Mouse (Mus musculus): Measurements from ENCODE around the gene Adgrg3. TPM values are rescaled to one million over a fixed set of nuclear protein-coding genes. Genes with fewer than 3 reads are reported as not detected.

Gene Adgrg3
- 2.7 and 3.8 TPM in 2 replicates for polyA plus RNA-seq (2014; fragmentation: Nextera tagmentation; extraction: Ambion mirVana)

GRCm38 (mm10) chr8:95017451-95017850, at the start of gene Adgrg3:
Gene Adgrg3 (plus strand): TSS chr8:95017692.
- Histone ChIP-seq H3K4me1 (ENCODE audit: control insufficient read depth, insufficient read depth, low read length) (no peaks in the 10 kb centered on the region), H3K27me3 (ENCODE audit: control insufficient read depth, insufficient read depth, low read length) (no peaks in the 10 kb centered on the region), H3K4me3 (ENCODE audit: low read depth, low read length) (no peak within 1 kb of the TSS), H3K27ac (replicated peaks; ENCODE audit: low read depth, low read length) (no peak within 1 kb of the TSS), H3K9ac (ENCODE audit: low read length) (no peak within 1 kb of the TSS), H3K9me3 (ENCODE audit: control insufficient read depth, low read length) (no peaks in the 10 kb centered on the region), H3K36me3 (ENCODE audit: control insufficient read depth, insufficient read depth, low read length) (no peaks in the 10 kb centered on the region), H3K4me2 (ENCODE audit: low read depth, severe bottlenecking) (no peak within 1 kb of the TSS)
- 76% methylated on average over 11 of the region's 11 CpGs for WGBS
- ATAC-seq (ENCODE audit: insufficient number of reproducible peaks, low FRiP score, low TSS enrichment, low read depth) = no peak
- DNase-seq (ENCODE audit: low spot score) = no peak

GRCm38 (mm10) chr8:94973270-94973669, 44.2 kb upstream of the Adgrg3 start:
- Histone ChIP-seq H3K4me3 (ENCODE audit: low read depth, low read length) (no peak overlapping the region), H3K27ac (replicated peaks; ENCODE audit: low read depth, low read length) (no peak overlapping the region), H3K4me1 (ENCODE audit: control insufficient read depth, insufficient read depth, low read length) (peaks cover 14% of the 10 kb centered on the region), H3K4me2 (ENCODE audit: low read depth, severe bottlenecking) (no peak overlapping the region), H3K9me3 (ENCODE audit: control insufficient read depth, low read length) (no peaks in the 10 kb centered on the region), H3K9ac (ENCODE audit: low read length) (no peak overlapping the region), H3K27me3 (ENCODE audit: control insufficient read depth, insufficient read depth, low read length) (peaks cover 6% of the 10 kb centered on the region; the same call in 1 of the 2 replicates), H3K36me3 (ENCODE audit: control insufficient read depth, insufficient read depth, low read length) (no peaks in the 10 kb centered on the region)
- no peak for DNase-seq (ENCODE audit: low spot score)
- ATAC-seq (ENCODE audit: insufficient number of reproducible peaks, low FRiP score, low TSS enrichment, low read depth) = no peak
- WGBS = 89% methylated on average over 9 of the region's 9 CpGs

DNA sequence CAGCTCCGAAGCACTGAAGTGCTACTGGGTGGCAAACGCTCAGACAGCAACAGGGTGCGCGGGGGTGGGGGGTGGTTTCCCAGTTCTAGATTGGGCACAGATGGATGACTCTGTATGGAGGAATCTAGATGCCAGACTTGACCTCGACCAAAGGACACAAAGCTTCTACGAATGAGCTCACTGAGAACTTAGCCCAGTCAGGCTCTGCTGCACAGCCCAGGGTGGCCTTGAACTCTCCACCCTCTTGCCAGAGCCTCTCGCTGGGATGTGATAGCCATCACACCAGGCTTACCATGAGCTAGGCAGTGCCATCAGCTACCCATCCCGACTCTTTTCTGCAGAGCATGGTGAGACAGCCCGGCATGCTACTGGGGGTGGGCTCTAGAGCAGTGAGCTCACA, 43.7 kb upstream of the Adgrg3 start:
- Histone ChIP-seq H3K4me3 (ENCODE audit: low read depth, low read length) (no peak overlapping the region), H3K9ac (ENCODE audit: low read length) (no peak overlapping the region), H3K27ac (replicated peaks; ENCODE audit: low read depth, low read length) (no peak overlapping the region), H3K4me2 (ENCODE audit: low read depth, severe bottlenecking) (no peak overlapping the region), H3K36me3 (ENCODE audit: control insufficient read depth, insufficient read depth, low read length) (no peaks in the 10 kb centered on the region), H3K27me3 (ENCODE audit: control insufficient read depth, insufficient read depth, low read length) (peaks cover 6% of the 10 kb centered on the region; the same call in 1 of the 2 replicates), H3K4me1 (ENCODE audit: control insufficient read depth, insufficient read depth, low read length) (peaks cover 14% of the 10 kb centered on the region), H3K9me3 (ENCODE audit: control insufficient read depth, low read length) (no peaks in the 10 kb centered on the region)
- DNase-seq (ENCODE audit: low spot score) (no peak), ATAC-seq (ENCODE audit: insufficient number of reproducible peaks, low FRiP score, low TSS enrichment, low read depth) (no peak)
- WGBS = 86% methylated on average over 9 of the region's 9 CpGs

DNA sequence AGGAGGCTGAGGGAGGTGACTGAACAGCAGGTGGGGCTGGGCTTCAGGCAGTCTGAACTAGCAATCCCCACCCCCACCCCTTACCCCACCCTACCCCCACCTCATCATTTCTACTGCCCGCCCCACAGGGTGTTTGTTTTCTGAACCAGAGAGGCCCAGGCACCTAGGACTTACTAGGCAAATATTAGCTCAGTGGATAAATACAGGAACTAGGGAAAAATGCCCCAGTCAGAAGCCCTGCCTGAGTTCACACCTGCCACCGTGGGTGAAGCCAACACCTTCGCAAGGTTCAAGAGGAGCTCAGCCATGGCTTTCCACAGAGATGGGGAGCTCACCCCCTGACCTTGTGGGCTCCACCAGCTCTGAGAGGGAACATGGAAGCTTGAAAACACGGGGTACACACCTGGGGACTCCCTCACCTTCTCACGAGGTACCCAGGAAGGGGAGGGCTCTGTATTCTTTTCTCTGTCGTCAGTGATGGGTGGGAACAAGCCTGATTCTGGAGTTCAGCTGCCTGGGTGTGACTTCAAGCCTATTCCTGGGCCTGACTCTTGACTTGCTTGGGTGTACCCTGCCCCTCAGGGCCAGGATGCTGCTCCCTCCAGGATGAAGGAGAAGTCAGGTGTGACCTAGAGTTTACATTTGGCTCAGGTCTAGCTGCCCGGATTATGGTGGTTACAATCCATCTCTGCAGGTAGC, 42.9 kb upstream of the Adgrg3 start, which contains the start of gene Adgrg1:
TSS of gene Adgrg1 (plus strand) at position 285 of the 699 bp plus-strand sequence.
- Histone ChIP-seq H3K9me3 (ENCODE audit: control insufficient read depth, low read length) (no peaks in the 10 kb centered on the region), H3K4me3 (ENCODE audit: low read depth, low read length) (no peak within 1 kb of the TSS), H3K4me2 (ENCODE audit: low read depth, severe bottlenecking) (no peak within 1 kb of the TSS), H3K9ac (ENCODE audit: low read length) (no peak within 1 kb of the TSS), H3K27me3 (ENCODE audit: control insufficient read depth, insufficient read depth, low read length) (peaks cover 8% of the 10 kb centered on the region; the same call in 1 of the 2 replicates), H3K36me3 (ENCODE audit: control insufficient read depth, insufficient read depth, low read length) (no peaks in the 10 kb centered on the region), H3K4me1 (ENCODE audit: control insufficient read depth, insufficient read depth, low read length) (peaks cover 14% of the 10 kb centered on the region), H3K27ac (replicated peaks; ENCODE audit: low read depth, low read length) (no peak within 1 kb of the TSS)
- ATAC-seq (ENCODE audit: insufficient number of reproducible peaks, low FRiP score, low TSS enrichment, low read depth) (no peak), DNase-seq (ENCODE audit: low spot score) (no peak)
- WGBS = 49% methylated on average over 7 of the region's 7 CpGs

DNA sequence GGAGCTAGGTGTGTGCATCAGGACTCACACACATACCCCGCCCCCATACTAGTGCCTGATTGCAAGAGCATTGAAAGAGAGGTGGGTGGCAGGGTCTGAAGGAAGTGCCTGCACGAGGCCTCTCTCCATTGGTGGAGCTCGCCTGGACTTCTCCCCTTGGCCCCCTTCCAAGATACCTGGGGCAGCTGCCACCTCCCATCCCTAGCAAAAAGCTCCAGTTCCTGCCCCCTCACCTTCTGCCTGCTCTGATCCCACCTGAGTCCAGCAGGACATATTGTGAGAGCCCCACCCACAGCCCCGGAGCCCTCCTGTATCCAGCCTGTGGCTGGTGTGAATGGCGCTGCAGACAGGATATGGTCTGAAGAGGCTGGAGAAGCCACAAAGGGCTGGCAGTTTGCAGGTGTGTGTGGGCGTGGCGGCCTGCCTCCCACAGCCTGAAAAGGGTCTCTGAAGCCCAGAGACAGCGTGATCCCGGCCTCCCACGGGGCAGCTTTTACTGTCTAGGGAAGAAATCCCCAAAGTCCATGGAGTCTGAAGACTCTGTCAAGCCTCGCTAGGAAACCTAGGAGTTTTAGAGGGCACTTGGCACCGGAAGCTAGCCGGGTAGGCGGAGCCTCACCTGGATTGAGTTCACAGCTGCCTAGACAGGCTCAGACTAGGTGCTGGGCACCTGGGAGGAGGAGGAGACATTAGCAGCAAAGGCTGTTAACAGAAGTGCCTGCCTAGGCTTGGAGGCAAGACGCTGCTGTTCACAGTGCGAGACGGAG, 40.7 kb upstream of the Adgrg3 start:
- H3K4me3 ChIP-seq (ENCODE audit: low read depth, low read length) = peak overlapping the region; percentile 14; the same call in 1 of the 2 replicates
- H3K36me3 ChIP-seq (ENCODE audit: control insufficient read depth, insufficient read depth, low read length) = no peaks in the 10 kb centered on the region
- peak overlapping the region; percentile 42 for H3K4me2 ChIP-seq (ENCODE audit: low read depth, severe bottlenecking)
- no peak for DNase-seq (ENCODE audit: low spot score)
- no peak overlapping the region for H3K27ac ChIP-seq (replicated peaks; ENCODE audit: low read depth, low read length)
- no peaks in the 10 kb centered on the region for H3K9me3 ChIP-seq (ENCODE audit: control insufficient read depth, low read length)
- H3K27me3 ChIP-seq (ENCODE audit: control insufficient read depth, insufficient read depth, low read length) = peaks cover 8% of the 10 kb centered on the region; the same call in 1 of the 2 replicates
- ATAC-seq (ENCODE audit: insufficient number of reproducible peaks, low FRiP score, low TSS enrichment, low read depth) = no peak
- peaks cover 14% of the 10 kb centered on the region for H3K4me1 ChIP-seq (ENCODE audit: control insufficient read depth, insufficient read depth, low read length)
- H3K9ac ChIP-seq (ENCODE audit: low read length) = no peak overlapping the region
- WGBS = 11% methylated on average over 17 of the region's 17 CpGs

GRCm38 (mm10) chr8:94978131-94978530, 39.4 kb upstream of the Adgrg3 start:
- Histone ChIP-seq H3K36me3 (ENCODE audit: control insufficient read depth, insufficient read depth, low read length) (no peaks in the 10 kb centered on the region), H3K4me2 (ENCODE audit: low read depth, severe bottlenecking) (0 out of 2 replicates have a peak overlapping the region, but pooled peaks have one; percentile 42), H3K9me3 (ENCODE audit: control insufficient read depth, low read length) (no peaks in the 10 kb centered on the region), H3K4me1 (ENCODE audit: control insufficient read depth, insufficient read depth, low read length) (peaks cover 14% of the 10 kb centered on the region), H3K4me3 (ENCODE audit: low read depth, low read length) (no peak overlapping the region), H3K27ac (replicated peaks; ENCODE audit: low read depth, low read length) (no peak overlapping the region), H3K9ac (ENCODE audit: low read length) (no peak overlapping the region), H3K27me3 (ENCODE audit: control insufficient read depth, insufficient read depth, low read length) (peaks cover 8% of the 10 kb centered on the region; the same call in 1 of the 2 replicates)
- no peak for DNase-seq (ENCODE audit: low spot score)
- WGBS = 37% methylated on average over 9 of the region's 9 CpGs
- ATAC-seq (ENCODE audit: insufficient number of reproducible peaks, low FRiP score, low TSS enrichment, low read depth) = no peak

DNA sequence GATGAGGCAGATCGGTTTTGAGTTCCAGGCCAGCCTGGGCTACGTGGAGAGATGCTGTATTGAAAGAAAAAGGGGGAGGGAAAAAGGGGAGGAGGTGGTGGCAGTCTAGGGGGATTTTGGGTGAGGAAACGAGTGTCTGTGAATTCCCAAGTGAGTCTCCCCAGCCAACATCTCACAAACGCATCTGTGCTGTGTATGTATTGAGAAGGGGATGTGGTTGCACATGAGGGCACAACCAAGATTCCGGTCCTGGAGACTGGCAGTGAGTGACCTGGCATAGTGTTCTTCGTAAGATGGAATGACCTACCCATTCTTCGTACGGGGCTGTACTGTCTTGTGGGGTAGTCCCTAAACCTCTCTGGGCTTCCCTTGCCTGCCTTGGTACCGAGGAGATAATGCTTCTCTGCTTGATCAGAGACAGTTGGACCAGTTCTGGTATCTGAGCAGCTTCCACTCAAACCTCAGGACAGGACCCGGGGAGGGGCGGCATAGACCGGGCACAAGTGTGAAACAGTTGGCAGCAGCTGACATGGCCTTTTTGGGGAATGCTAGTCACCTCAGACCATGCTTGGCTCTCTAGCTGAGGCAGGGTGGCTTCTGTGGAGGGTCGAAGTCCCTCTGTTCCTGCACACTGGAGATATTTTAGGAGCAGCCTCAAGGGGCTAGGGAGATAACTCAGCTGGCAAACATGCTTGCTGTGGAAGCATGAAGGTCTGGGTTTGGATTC, 38.7 kb upstream of the Adgrg3 start:
- Histone ChIP-seq H3K36me3 (ENCODE audit: control insufficient read depth, insufficient read depth, low read length) (no peaks in the 10 kb centered on the region), H3K27ac (replicated peaks; ENCODE audit: low read depth, low read length) (no peak overlapping the region), H3K9me3 (ENCODE audit: control insufficient read depth, low read length) (no peaks in the 10 kb centered on the region), H3K9ac (ENCODE audit: low read length) (no peak overlapping the region), H3K4me2 (ENCODE audit: low read depth, severe bottlenecking) (no peak overlapping the region), H3K27me3 (ENCODE audit: control insufficient read depth, insufficient read depth, low read length) (peaks cover 8% of the 10 kb centered on the region; the same call in 1 of the 2 replicates), H3K4me3 (ENCODE audit: low read depth, low read length) (no peak overlapping the region), H3K4me1 (ENCODE audit: control insufficient read depth, insufficient read depth, low read length) (peaks cover 16% of the 10 kb centered on the region)
- ATAC-seq (ENCODE audit: insufficient number of reproducible peaks, low FRiP score, low TSS enrichment, low read depth) (no peak), DNase-seq (ENCODE audit: low spot score) (no peak)
- WGBS = 73% methylated on average over 13 of the region's 13 CpGs

GRCm38 (mm10) chr8:94980176-94980575, 37.3 kb upstream of the Adgrg3 start:
- Histone ChIP-seq H3K9me3 (ENCODE audit: control insufficient read depth, low read length) (no peaks in the 10 kb centered on the region), H3K9ac (ENCODE audit: low read length) (no peak overlapping the region), H3K4me1 (ENCODE audit: control insufficient read depth, insufficient read depth, low read length) (peaks cover 19% of the 10 kb centered on the region), H3K36me3 (ENCODE audit: control insufficient read depth, insufficient read depth, low read length) (no peaks in the 10 kb centered on the region), H3K4me3 (ENCODE audit: low read depth, low read length) (no peak overlapping the region), H3K27me3 (ENCODE audit: control insufficient read depth, insufficient read depth, low read length) (peaks cover 8% of the 10 kb centered on the region; the same call in 1 of the 2 replicates), H3K27ac (replicated peaks; ENCODE audit: low read depth, low read length) (no peak overlapping the region), H3K4me2 (ENCODE audit: low read depth, severe bottlenecking) (no peak overlapping the region)
- DNase-seq (ENCODE audit: low spot score) (no peak), ATAC-seq (ENCODE audit: insufficient number of reproducible peaks, low FRiP score, low TSS enrichment, low read depth) (no peak)
- 87% methylated on average over 5 of the region's 5 CpGs for WGBS

All from limb, embryonic 11.5 days (tissue).